Mouse (Mus musculus): ENCODE measurements at regions not wholly inside any gene's neighbourhood (a gene's known extent, or its start where the extent isn't known, plus 50 kb on each side); places are given as distances from the start of the nearest gene placed in this dataset.

- in situ Hi-C loops (cut with MboI; ENCODE audit: low pct_unique_long_range_greater_than_20kb), result no loop called here
- CTCF ChIA-PET, result interaction anchor here (0.7 to 1.3 kb wide), 2 partner anchors 14 to 557 kb away, joined by 3 to 4 read pairs; no protein-coding TSS in a partner anchor
- H3K27me3 ChIP-seq, result peaks cover 4% of the 10 kb centered on the region
- DNase-seq (ENCODE audit: low read depth, low spot score) (no peak), ATAC-seq (no peak)
- POLR2A ChIA-PET, result no interaction called here
- TF ChIP-seq CTCF (IDR thresholded peaks at IDR 0.05), result no peak
Observed at GRCm38 (mm10) chr2:105525111-105525610, 126.0 kb upstream of the Rcn1 start.

DNA sequence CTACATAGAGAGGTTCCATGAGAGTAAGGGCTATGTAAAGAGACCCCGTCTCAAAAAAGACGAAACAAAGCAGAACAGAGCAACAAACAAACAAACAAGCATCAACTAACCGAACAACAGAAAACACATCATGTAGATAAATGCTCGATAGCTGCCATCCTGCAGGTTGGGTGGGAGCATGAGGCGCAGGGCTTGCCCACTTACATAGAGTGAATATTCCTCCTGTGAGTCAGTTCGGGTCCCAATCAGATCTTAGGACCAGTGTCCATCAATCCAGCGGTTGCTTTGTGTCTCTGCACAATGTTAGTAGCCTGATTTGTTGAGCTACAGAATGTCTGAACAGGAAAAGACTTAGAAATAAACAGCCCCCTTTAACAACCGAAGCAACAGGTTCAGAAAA is 129.4 kb upstream of the Rcn1 start:
- no peak for DNase-seq (ENCODE audit: low read depth, low spot score)
- no peak for TF ChIP-seq CTCF (IDR thresholded peaks at IDR 0.05)
- in situ Hi-C loops (cut with MboI; ENCODE audit: low pct_unique_long_range_greater_than_20kb), result no loop called here
- ATAC-seq, result no peak
- ChIA-PET CTCF (no interaction called here), POLR2A (no interaction called here)
- H3K27me3 ChIP-seq, result peaks cover 4% of the 10 kb centered on the region

DNA sequence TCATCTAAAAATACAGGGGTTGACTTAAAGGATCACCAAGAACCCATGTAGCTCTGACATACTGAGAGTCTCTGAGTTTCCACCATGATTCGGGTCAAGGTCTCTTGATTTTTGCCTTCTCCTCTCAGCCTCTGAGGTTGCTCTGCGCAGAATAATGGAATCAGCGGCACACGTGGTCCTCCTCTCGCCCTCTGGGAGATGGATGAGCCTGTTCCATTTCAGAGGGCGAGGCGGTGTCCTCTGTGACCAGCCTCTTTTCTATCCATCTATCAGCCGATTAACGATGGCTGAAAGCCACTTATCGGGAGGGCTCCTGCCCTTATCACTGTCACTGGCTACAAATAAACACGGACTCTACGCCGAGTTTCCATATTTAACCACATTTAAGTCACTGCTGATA is 124.6 kb upstream of the Pax6 start:
- ChIA-PET CTCF (no interaction called here), POLR2A (no interaction called here)
- TF ChIP-seq CTCF (IDR thresholded peaks at IDR 0.05), result no peak
- ATAC-seq, result no peak
- in situ Hi-C loops (cut with MboI; ENCODE audit: low pct_unique_long_range_greater_than_20kb), result no loop called here
- no peak for DNase-seq (ENCODE audit: low read depth, low spot score)
- no peaks in the 10 kb centered on the region for H3K27me3 ChIP-seq

DNA sequence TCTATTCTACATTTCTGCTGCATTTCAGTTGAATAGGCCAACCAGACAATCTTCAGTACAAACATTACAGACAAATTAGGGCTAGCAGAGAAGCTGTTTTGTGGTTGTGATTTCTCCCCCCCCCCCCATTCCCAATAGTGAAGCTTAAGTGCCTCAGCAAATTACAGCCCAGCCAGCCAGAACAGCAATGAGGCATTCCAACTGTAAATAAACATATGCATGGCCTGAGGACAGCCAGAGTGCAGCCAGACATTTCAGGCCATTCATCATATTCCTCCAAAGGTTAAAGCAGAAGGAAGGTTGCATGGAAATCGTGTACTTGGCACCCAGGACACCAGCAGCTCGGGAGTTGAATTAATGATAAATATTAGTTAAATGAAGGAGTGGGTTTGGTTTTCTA is 116.6 kb upstream of the Pax6 start:
- ATAC-seq (no peak), DNase-seq (ENCODE audit: low read depth, low spot score) (no peak)
- in situ Hi-C loops (cut with MboI; ENCODE audit: low pct_unique_long_range_greater_than_20kb), result no loop called here
- TF ChIP-seq CTCF (IDR thresholded peaks at IDR 0.05), result no peak
- POLR2A ChIA-PET, result interaction anchor here (0.8 kb wide), 1 partner anchor 75 kb away, joined by 5 read pairs; no protein-coding TSS in a partner anchor
- CTCF ChIA-PET, result interaction anchor here (0.7 to 1.4 kb wide), 2 partner anchors 13 to 29 kb away, joined by 3 to 4 read pairs; no protein-coding TSS in a partner anchor
- H3K27me3 ChIP-seq, result no peaks in the 10 kb centered on the region

GRCm38 (mm10) chr2:105586782-105587181 is 81.9 kb upstream of the Pax6 start:
- no peak for TF ChIP-seq CTCF (IDR thresholded peaks at IDR 0.05)
- ChIA-PET POLR2A (no interaction called here), CTCF (interaction anchor here (0.9 kb wide), 1 partner anchor 12 kb away, joined by 3 read pairs; no protein-coding TSS in a partner anchor)
- DNase-seq (ENCODE audit: low read depth, low spot score), result no peak
- ATAC-seq, result no peak
- H3K27me3 ChIP-seq, result no peaks in the 10 kb centered on the region
- in situ Hi-C loops (cut with MboI; ENCODE audit: low pct_unique_long_range_greater_than_20kb), result no loop called here

GRCm38 (mm10) chr2:105594131-105594530 is 74.6 kb upstream of the Pax6 start:
- ChIA-PET CTCF (no interaction called here), POLR2A (no interaction called here)
- ATAC-seq (no peak), DNase-seq (ENCODE audit: low read depth, low spot score) (no peak)
- H3K27me3 ChIP-seq, result no peaks in the 10 kb centered on the region
- in situ Hi-C loops (cut with MboI; ENCODE audit: low pct_unique_long_range_greater_than_20kb), result no loop called here
- no peak for TF ChIP-seq CTCF (IDR thresholded peaks at IDR 0.05)

GRCm38 (mm10) chr2:105604553-105605116 is 64.1 kb upstream of the Pax6 start:
- peak; percentile 71 for ATAC-seq
- ChIA-PET POLR2A (interaction anchor here (0.8 kb wide), 1 partner anchor 24 kb away, joined by 3 read pairs; no protein-coding TSS in a partner anchor), CTCF (no interaction called here)
- no peak for TF ChIP-seq CTCF (IDR thresholded peaks at IDR 0.05)
- in situ Hi-C loops (cut with MboI; ENCODE audit: low pct_unique_long_range_greater_than_20kb), result loop anchor here (25.0 kb wide), 1 partner anchor 483 kb away; no protein-coding TSS in a partner anchor
- H3K27me3 ChIP-seq, result no peaks in the 10 kb centered on the region
- DNase-seq (ENCODE audit: low read depth, low spot score), result peak; percentile 73

DNA sequence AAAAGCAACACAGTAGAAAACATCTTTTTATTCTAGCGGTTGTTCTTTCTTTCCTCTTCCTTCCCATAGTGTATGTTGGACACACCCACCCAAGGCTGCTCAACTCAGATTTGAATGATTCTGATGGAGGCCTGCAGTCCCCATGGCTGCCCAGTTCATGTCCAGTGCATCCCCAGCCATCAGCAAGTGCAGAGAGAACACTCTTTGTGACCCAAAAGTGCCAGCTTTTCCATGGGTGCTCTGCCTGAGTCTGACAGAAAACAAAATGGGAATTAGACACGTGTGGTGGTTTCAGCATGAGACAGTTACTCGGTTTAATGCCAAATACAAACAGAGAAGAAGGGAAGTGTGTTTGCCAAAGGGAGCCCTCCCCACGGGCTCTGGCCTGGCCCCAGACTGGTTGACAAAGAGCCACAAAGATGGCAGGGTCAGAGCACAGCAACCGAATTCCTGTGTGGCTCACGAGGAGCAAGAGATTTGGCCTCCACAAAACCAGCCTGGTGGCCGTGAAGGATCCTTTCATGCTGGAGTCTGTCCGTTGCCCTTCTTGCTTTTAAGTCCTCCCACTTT is 60.6 kb upstream of the Pax6 start:
- in situ Hi-C loops (cut with MboI; ENCODE audit: low pct_unique_long_range_greater_than_20kb), result loop anchor here (25.0 kb wide), 1 partner anchor 479 kb away; no protein-coding TSS in a partner anchor
- CTCF ChIA-PET, result no interaction called here
- TF ChIP-seq CTCF (IDR thresholded peaks at IDR 0.05), result no peak

DNA sequence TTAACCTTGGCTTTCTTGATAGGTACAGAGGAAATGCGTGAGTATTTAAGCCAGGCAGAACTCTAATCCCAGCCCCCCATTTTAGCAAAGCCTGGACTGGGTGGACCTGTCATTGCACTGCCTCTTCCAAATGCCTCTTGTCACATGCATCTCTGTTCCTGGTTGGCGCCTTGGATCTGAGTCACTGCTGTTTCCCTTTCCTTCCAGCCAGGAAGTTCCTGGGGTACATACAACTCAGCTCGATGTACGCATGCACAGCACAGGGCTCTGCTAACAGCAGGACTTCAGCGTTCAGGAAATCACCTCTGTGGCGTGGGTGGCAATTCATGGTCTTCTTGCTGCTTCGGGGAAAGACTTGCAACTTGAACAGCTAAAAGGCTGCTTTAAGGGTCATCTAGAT is 59.9 kb upstream of the Pax6 start:
- H3K27me3 ChIP-seq, result no peaks in the 10 kb centered on the region
- ATAC-seq (no peak), DNase-seq (ENCODE audit: low read depth, low spot score) (no peak)
- POLR2A ChIA-PET, result no interaction called here
- CTCF ChIA-PET, result no interaction called here
- in situ Hi-C loops (cut with MboI; ENCODE audit: low pct_unique_long_range_greater_than_20kb), result loop anchor here (25.0 kb wide), 1 partner anchor 479 kb away; no protein-coding TSS in a partner anchor
- no peak for TF ChIP-seq CTCF (IDR thresholded peaks at IDR 0.05)

More for the DNA sequence above, 60.6 kb upstream of the Pax6 start:
- POLR2A ChIA-PET, result no interaction called here
- H3K27me3 ChIP-seq, result no peaks in the 10 kb centered on the region
- no peak for ATAC-seq
- no peak for DNase-seq (ENCODE audit: low read depth, low spot score)

DNA sequence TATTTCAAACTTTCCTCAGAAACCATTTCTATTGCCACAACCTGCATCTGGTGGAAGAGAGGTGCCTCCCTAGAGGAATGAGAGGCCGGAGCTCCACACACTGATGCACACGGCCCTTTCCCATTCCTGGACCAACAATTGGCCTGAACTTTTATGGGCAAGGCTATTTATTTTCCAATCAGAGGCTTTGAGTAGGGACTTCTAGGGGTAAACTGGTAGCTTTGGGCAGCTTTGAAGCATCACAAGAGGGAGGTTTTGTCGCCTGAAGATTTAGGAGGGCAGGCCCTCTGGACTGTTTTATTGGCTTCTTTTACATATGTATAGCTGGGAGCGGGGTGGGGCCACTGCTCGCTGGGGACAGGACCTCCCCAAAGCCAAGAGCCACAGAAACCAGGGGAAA is 57.7 kb upstream of the Pax6 start:
- CTCF ChIA-PET, result no interaction called here
- DNase-seq (ENCODE audit: low read depth, low spot score), result no peak
- ATAC-seq, result no peak
- no peak for TF ChIP-seq CTCF (IDR thresholded peaks at IDR 0.05)
- H3K27me3 ChIP-seq, result no peaks in the 10 kb centered on the region
- in situ Hi-C loops (cut with MboI; ENCODE audit: low pct_unique_long_range_greater_than_20kb), result loop anchor here (25.0 kb wide), 1 partner anchor 476 kb away; no protein-coding TSS in a partner anchor
- POLR2A ChIA-PET, result no interaction called here

DNA sequence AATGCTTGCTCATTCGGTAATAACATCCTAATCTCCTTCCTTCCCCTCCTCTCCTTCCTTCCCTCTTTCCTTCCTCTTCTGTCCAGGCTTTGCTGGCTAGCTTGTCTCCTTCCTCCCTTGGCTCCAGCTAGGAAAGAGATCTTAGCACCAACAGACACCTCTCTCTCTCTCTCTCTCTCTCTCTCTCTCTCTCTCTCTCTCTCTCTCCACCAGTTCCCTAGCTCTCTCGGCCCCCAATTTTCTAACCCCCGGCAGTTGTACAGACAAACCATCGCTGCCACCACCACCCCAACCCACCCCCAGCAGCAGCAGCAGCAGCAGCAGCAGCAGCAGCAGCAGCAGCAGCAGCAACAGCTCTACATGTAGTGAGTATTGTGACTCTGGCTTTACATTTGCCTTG is 57.0 kb upstream of the Pax6 start:
- CTCF ChIA-PET, result no interaction called here

More for the DNA sequence above, 57.0 kb upstream of the Pax6 start:
- in situ Hi-C loops (cut with MboI; ENCODE audit: low pct_unique_long_range_greater_than_20kb), result loop anchor here (25.0 kb wide), 1 partner anchor 476 kb away; no protein-coding TSS in a partner anchor
- no peaks in the 10 kb centered on the region for H3K27me3 ChIP-seq
- ATAC-seq (no peak), DNase-seq (ENCODE audit: low read depth, low spot score) (no peak)
- no peak for TF ChIP-seq CTCF (IDR thresholded peaks at IDR 0.05)
- POLR2A ChIA-PET, result no interaction called here

Measured in Patski (cell line).